Mouse (Mus musculus) 416B (cell line): Measurements from ENCODE around the gene Golt1b.

ENCODE experiments used
- DNase-seq: peaks from one replicate; pipeline ENCODE4 v3.0.0; 2011; ENCODE audit warnings: low read depth

The Golt1b gene

DNA sequence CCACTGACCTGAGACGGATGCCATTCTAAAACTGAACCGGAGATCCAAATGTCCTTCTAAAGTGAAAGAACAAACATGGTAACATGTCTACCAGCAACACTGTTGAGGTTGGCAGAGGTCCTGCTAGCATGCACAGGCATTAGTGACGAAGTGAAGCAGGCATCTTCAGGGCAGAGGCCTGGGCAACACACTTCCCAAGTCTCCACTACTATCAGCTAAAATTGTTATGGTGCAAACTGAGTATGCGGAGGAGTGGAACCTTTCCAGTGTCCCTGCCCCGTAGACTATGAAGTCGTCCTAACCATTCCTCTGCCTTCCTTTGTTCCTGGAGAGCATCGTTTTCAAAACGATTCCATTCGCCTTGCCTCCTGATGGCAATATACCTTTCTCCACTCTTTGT, 2.5 kb upstream of the Golt1b start:
- no peak for DNase-seq

DNA sequence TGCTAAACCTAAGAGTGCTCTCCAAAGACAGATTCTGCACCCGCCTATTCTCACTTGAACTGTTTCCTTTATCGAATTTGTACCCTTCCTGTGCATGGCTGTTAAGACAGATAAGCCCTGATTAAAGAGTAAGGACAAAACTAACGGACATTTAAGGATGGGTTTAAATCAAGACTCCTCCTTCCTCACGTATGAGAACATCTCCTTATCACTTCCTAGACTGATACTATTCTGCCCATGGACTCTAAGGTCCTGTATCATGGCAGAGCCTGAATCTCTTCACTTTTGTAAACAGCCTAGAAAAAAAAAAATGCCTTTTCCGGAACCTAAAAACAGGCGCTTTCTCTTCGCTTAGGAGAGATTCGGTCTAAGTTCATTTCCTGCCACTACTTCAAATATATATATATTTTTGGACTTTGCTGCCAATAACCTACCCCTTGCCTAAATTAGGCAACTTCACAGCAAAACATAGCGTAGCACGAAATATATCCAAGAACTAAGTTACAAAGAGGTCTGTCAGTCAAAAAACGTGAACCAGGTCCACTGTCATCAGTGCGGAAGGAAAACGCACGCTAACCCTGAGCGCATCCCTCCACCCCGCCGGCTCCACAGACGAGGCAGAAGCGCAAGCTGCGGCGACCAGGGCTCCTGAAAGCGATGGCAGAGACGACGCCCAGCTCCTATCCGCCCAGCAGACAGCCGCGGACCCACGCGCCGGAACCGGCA, 573 bp upstream of the Golt1b start:
- peak; percentile 74 for DNase-seq

DNA sequence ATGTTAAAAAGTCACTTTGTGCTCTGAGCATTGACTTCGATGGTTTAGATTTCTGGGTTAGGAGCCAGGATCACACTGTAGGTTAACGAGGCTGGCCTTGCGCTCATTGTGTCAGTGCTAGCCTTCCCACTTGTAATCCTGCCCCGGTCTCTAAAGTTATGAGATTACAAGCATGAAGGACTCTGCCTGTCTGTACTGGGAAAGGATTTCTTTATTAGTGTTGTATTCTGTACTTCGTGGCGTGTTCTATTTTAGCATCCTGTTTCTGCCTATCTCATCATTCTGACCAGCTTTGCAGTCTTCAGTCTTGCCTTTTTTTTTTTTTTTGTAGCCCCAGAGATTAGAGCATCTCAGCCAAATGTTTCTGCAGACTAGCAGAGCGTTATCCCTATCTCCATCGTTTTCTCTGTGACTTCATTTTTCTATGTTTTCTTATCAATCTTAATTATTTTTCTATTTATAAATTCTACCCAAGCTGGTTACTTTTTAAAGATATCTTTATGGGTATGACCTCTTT, 792 bp downstream of the Golt1b start:
- peak; percentile 31 for DNase-seq

DNA sequence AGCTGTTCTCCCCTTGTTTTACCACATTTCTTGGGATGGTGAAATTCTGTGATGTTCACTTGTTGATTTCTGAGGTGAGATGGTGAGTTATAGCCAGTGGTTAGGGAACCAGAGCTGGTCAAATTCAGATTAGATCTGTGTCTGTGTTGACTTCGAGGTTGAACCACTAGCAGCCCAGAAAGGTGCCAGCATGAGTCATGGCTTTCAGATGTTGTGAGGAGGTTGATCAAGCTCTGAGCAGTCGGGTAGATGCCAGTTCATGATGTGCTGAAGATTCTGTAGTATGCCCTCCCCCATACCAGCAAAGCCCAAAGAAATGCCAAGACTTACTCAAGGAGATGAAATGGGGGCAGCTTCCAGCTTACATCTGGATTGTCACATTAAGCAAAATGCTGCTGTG, 2.1 kb downstream of the Golt1b start:
- peak; percentile 89 for DNase-seq

DNA sequence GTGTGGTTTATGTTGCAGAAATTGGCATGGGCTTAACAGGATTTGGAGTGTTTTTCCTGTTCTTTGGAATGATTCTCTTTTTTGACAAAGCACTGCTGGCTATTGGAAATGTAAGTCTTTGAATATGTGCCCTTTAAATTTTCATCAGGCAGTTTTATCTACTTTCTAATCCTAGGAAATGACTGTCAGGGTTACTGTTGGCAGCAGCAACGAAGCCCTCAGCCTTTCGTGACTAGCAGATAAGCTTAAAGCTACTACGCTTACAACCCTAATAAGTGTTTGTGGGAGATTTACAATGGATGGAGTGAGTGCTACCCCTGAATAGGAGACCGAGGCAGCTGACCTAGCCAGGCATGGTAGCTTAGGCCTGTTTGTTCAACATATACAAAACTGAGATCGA, 5.3 kb downstream of the Golt1b start:
- no peak for DNase-seq

DNA sequence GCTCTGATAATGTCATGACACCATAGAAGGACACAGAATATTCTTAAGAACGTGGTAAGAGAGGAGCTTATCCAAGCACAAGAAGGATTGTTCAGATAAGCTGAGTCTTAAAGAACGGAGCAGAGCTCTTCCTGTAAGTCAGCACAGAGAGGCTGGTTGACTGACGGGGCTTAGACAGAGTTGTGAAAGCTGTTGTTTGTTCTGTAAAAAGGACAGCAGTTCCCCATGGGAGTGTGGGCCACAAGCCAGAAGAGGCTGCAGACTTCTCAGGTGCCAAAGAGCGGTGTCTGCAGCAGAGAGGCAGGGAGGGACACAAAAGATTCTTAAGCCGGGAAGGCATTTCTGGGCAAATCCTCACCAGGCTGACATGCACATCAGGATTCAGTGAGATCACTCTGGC, 7.6 kb downstream of the Golt1b start:
- DNase-seq, result no peak

DNA sequence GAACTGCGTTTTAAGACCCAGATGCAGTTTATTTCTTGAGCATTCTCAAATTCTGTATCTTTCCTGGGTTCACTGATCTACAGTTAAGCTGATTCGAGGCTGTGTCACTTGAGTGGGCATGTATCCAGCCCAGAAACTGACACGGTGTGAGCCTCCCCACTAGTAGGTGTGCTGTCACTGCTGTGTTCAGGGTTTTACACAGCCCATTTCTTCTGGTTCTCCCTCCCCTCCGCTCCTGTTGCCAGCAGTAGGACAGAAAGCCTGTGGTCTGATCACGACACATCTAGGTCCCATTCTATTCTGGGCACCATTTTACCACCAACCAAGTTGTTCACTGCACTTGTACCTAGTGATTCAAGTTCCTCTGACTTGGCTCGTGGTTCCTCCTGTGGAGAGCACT, 8.7 kb downstream of the Golt1b start:
- DNase-seq, result no peak

DNA sequence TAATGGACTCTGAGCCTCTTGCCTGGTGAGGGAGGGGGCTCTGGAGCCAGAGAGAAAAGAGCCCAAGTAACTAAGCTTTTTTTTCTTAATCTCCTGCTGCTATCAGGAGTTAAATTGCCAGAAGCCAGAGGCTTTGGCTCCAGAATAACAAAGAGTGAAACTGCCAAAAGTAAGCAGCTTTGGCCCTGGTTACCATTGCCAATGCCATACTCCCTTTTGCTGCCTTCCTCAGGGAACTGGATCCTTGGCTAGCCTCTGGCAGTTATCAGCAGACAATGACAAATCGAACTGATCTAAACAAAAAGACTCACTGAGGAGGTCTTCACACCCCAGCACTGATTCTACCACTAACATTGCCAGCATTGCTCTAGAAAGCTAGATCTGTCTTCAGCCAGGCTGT, 24.1 kb downstream of the Golt1b start:
- DNase-seq, result no peak

DNA sequence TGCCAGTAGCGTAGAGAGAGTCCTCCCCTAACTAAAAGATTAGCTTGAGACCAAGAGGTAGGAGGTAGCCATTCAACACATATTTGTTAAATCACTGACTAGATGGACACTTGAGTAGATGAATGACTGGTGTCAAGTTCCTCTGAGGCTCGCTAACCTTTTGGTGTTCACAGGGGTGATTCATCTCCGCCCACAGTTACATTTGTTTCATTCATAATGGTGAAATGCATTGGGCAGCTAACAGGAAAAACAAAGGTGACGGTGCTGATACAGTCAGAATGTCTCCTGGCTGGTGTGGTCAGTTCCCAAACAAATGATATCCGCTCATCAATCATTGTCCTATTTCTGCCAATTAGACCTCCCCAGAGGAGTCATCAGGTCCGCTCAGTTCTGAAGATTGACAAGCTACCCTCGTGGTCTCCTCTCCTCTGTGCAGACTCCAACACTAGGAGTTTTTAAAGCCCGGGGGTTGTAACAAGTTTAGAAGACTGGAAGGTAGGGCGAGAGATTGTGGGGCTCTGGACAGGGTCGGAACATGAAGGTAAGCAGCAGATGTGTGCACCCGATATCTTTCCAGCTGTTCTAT, 26.0 kb downstream of the Golt1b start, which contains the start of gene Spx:
Spx (plus strand) TSS at position 536 of the 586 bp plus-strand sequence.
- DNase-seq, result no peak

DNA sequence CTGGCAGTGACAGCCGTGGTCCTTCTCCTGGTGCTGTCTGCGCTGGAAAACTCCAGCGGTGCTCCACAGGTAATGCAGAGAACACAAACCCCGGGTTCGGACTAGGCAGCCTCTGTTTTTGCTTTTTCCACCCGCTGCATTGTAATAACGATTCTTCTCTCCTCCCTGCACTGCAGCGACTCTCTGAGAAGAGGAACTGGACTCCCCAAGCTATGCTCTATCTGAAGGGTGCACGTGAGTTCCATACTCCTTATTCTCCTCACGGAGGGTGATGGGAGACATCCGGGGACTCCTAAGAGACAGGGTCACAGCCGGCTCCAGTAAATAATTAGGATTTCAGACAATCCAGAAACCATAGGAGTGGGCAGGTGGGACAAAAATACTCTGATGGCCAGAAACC, 26.8 kb downstream of the Golt1b start:
- no peak for DNase-seq

DNA sequence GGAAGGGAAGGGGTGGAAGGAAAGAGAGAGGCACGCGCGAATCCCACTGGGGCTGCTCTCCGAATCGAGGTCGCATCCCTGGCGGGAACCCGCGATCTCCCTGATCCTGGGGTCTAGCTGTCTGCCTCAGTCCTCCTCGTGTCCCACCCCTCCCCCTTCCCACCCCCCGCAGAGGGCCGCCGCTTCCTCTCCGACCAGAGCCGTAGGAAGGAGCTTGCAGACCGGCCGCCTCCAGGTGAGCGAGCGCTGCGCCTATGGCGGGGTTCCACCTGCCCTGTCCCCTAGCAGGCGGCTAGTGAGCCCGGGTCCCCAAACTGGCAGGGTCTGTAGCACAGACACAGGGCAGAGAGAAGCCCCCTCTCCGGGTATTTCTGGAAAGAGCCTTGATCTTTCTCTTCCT, 27.6 kb downstream of the Golt1b start:
- no peak for DNase-seq

DNA sequence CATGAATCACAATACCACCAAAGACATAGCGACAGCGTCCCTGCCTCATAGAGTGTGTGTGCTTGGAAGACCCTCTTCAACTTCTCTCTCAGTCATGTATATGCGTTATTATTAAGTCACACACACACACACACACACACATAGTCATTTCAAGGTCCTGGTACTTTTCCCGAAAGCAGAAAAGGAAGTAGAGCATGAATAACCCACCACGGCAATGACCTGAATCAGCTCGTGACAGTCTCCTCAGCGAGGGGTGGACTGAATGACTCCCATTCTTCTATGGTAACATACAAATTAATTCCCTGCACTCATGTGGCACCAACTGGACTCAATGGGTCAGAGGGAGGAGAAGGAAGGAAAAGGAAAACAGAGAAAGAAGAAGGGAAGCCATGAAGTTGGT, 38.0 kb downstream of the Golt1b start:
- no peak for DNase-seq

DNA sequence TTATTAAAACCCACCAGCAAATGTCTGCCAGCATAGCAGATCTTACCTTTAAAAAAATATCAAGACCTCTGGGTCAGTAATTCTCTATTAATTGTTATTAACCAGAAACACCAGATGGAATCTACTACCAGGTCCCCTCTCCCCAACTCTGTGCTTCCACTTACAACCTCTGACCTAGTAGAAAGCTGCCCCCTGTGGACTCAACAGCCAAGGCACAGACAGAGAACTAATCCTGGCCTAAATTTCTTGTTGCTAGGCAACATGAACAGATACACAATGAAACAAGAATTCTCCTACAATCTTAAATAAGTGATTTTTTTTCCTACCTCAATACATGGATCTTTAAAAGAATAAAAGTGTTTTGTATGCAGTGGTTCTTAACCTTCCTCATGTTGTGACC, 42.1 kb downstream of the Golt1b start:
- DNase-seq, result no peak

DNA sequence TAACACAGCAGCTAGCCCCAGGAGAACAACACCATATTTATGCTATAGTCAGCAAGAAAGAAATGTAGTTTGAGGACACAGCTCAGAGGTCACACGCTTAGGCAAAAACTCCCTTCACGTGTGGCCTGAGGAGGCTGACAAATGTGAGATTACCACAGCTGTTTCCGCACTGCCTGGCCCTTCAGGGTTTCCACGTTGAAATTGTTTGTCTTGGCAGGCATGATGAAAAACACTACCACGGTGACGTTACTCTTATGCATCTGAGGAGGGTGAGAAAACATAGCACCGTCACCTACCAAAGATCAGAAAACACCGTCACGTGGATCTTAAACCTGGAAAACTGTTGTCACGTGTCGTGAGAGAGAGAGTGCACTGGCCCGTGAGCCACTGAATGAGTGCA, 64.4 kb downstream of the Golt1b start:
- DNase-seq, result no peak

DNA sequence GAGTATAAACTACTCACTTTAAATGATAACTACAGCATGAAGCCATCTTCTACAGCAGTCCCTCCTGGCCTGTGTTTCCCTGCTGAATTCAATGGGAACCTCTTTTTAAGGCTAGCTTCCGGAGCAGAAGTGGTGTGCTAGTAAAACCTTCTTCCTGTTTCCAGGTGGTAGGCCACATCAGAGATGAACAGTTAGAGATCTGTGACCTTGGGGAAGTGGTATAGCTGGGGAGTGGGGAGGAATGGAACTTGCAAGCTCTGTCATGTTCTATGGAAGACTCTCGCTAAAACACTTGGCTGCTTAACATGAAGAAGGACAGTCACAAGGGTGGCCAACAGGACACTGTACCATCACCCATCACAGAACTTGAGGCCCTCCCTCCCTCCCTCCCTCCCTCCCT, 66.3 kb downstream of the Golt1b start:
- DNase-seq, result peak; percentile 15
